Mouse (Mus musculus) forebrain, embryonic 11.5 days (tissue): Measurements from ENCODE around the gene Aldh1a2. TPM values are rescaled to one million over a fixed set of nuclear protein-coding genes. Genes with fewer than 3 reads are reported as not detected.
A peak's percentile ranks its signal among the peaks of the same experiment; 100 is the strongest.

Source experiments
- ATAC-seq: fragments of 200-750 bp; cut with Nextera tagmentation; replicated peaks from 2 replicates; pipeline ENCODE4 v1.8.0; 2017; ENCODE audit warnings: moderate TSS enrichment; ENCODE audit not compliant: low FRiP score
- DNase-seq: peaks from one replicate; pipeline ENCODE4 v3.0.0-alpha.2; 2017; ENCODE audit warnings: low spot score
- H3K27ac ChIP-seq: fragments of 300-500 bp; sonication (generic); 2 replicates; pipeline ENCODE4 v1.5.1; 2014; ENCODE audit warnings: low read depth, low read length
- H3K27me3 ChIP-seq: fragments of 300-500 bp; sonication (generic); 2 replicates; pipeline ENCODE4 v1.6.1; 2014; ENCODE audit warnings: mild to moderate bottlenecking, low read length, mixed read lengths; ENCODE audit not compliant: control insufficient read depth, insufficient read depth
- H3K36me3 ChIP-seq: fragments of 300-500 bp; sonication (generic); 2 replicates; pipeline ENCODE4 v1.6.1; 2014; ENCODE audit warnings: mild to moderate bottlenecking, low read length, moderate library complexity, mixed read lengths; ENCODE audit not compliant: control insufficient read depth, insufficient read depth
- H3K4me1 ChIP-seq: fragments of 300-500 bp; sonication (generic); replicated peaks from 2 replicates; pipeline ENCODE4 v1.6.1; 2014; ENCODE audit warnings: low read length, mixed read lengths; ENCODE audit not compliant: control insufficient read depth, insufficient read depth
- H3K4me2 ChIP-seq: fragments of 300-500 bp; sonication (generic); 2 replicates; pipeline ENCODE4 v1.6.1; 2014; ENCODE audit warnings: low read depth, mild to moderate bottlenecking, low read length, moderate library complexity, mixed read lengths; ENCODE audit not compliant: severe bottlenecking
- H3K4me3 ChIP-seq: fragments of 300-500 bp; sonication (generic); 2 replicates; pipeline ENCODE4 v1.5.1; 2014; ENCODE audit warnings: low read depth, low read length
- H3K9ac ChIP-seq: fragments of 300-500 bp; sonication (generic); 2 replicates; pipeline ENCODE4 v1.6.1; 2014; ENCODE audit warnings: low read length
- H3K9me3 ChIP-seq: fragments of 300-500 bp; sonication (generic); 2 replicates; pipeline ENCODE4 v1.6.1; 2016; ENCODE audit warnings: low read length, mixed read lengths; ENCODE audit not compliant: control insufficient read depth
- WGBS: fragments of 180-500 bp; shearing (Covaris S2); extraction: QIAGEN DNeasy Blood & Tissue Kit; methylation state at CpG from one replicate; pipeline ENCODE4 v1.1.7; 2014; 5-methylcytosine and 5-hydroxymethylcytosine counted together
- polyA plus RNA-seq: library from polyadenylated mRNA; unstranded; fragments of >200 nt; fragmentation: Nextera tagmentation; extraction: Ambion mirVana; gene quantifications from 2 replicates; pipeline ENCODE4 v1.2.1, GENCODE M21; 2014

Gene Aldh1a2
- polyA plus RNA-seq, 1 experiment from 2014 or later = 1.6 TPM

DNA sequence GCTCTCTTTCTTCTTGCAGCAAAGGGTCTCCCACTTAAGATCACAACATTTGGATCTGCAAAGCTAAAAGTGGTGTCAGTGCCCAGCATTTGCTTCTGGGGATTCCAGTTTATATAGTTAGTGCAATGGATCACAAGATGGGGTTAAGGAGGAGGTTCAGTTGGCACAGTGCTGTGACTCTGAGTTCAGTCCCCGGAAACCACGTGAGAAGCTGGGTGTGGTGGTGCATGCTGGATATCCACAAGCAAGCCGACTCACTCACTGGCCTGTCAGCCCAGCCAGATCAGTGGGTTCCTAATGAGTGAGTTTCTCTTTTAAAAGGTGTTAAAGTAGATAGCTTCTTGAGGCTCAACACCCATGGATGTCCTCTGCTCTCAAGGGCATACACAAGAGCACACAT, 6.3 kb upstream of the Aldh1a2 start:
- DNase-seq = no peak
- Histone ChIP-seq H3K36me3 (no peaks in the 10 kb centered on the region), H3K4me2 (no peak overlapping the region), H3K9ac (no peak overlapping the region), H3K27ac (no peak overlapping the region), H3K9me3 (no peaks in the 10 kb centered on the region), H3K27me3 (peaks cover 11% of the 10 kb centered on the region), H3K4me3 (no peak overlapping the region), H3K4me1 (no peaks in the 10 kb centered on the region)
- no peak for ATAC-seq
- WGBS = 65% methylated on average over 3 of the region's 3 CpGs

DNA sequence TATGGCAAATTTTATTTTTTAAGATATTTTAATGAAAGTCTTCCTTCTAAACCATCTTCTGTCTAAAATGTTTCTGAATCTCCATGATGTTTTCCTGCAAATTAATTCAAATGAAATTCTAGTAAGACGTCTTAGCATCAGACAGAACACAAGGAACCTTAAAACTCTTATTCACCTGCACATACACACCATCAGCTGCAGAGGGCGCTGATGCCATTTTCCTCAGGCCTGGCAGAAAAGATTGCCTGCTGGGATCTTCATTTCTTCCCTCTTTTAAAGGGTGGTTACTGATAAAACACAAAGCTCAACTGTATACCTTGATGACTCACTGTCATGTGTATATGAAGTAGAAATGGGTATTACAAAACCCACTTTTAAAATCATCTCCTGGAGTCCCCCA, 4.7 kb upstream of the Aldh1a2 start:
- no peaks in the 10 kb centered on the region for H3K36me3 ChIP-seq
- ATAC-seq (no peak), DNase-seq (peak; percentile 62)
- H3K9me3 ChIP-seq = no peaks in the 10 kb centered on the region
- H3K27me3 ChIP-seq = peaks cover 26% of the 10 kb centered on the region
- no peak overlapping the region for H3K27ac ChIP-seq
- H3K4me1 ChIP-seq = peaks cover 7% of the 10 kb centered on the region
- 10% methylated on average over 2 of the region's 2 CpGs for WGBS
- H3K9ac ChIP-seq = no peak overlapping the region
- no peak overlapping the region for H3K4me2 ChIP-seq
- no peak overlapping the region for H3K4me3 ChIP-seq

DNA sequence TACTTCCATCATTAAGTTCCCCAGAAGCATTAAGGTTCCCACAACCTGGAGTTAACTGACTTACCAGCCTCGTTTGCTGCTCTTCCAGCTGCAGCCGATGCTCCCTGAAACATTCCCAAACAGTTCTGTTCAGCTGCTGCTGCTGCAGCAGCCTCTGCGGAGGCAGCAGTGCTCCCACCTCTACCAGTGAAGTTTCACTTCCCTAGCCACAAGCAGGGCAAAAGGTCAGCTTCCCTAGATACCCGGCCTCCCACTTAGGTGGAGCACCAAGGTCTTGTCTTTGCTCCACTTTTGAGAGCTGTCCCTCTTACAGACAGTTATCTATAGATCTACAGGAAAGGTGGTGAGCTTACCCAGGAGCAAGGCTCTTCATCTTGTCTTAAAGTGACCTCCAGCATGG, 2.0 kb upstream of the Aldh1a2 start:
- DNase-seq (no peak), ATAC-seq (no peak)
- Histone ChIP-seq H3K4me3 (no peak overlapping the region), H3K4me1 (peaks cover 13% of the 10 kb centered on the region), H3K4me2 (no peak overlapping the region), H3K9me3 (no peaks in the 10 kb centered on the region), H3K27me3 (peaks cover 44% of the 10 kb centered on the region), H3K27ac (no peak overlapping the region), H3K36me3 (no peaks in the 10 kb centered on the region), H3K9ac (no peak overlapping the region)
- 41% methylated on average over 4 of the region's 4 CpGs for WGBS

DNA sequence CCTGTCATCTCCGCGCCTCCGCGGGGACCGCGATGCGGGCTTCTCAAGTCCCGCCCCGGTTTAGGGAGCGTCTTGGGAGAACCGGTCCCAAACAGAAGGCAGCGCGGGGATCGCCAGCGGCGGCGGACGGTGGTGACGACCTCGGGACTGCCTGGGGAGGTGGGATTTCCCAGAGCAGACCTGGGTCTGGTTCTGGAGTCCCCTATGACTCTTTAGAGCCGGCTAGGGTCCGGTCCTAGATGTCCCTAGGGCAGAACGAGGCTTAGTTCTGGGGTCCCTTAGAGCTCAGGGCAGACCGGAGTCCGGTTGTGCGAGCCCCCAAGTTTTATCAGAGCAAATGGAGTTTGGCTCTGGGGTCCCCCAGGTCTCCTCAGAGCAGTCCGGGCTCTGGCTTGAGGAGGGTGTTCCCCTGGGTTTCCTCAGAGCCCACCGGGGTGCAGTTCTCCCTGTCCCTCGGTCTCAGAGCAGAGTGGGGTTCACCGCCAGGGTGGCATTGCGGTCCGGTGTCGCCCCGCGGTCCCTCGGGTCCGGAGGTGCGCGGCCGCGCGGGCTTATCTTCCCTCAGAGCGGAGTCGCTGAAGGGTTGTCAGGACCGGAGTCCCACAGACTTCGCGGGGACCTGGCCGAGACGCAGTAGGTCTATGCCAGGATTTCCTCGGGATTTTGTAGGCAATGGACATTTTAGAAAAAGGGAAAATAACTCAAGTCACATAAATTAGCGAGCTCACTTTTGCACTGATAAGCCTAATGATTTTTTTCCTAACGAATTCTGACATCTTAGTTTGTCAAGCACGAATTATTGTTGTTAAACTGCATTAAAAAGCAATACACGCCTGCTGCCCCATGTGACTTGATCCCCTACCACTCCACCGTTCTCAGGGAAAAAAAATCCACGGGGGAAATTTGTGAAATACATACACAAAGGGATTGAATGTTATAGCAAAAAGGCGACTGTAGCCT, 727 bp downstream of the Aldh1a2 start:
- peaks cover 13% of the 10 kb centered on the region for H3K4me1 ChIP-seq
- no peaks in the 10 kb centered on the region for H3K9me3 ChIP-seq
- under 1% methylated on average over 57 of the region's 57 CpGs for WGBS
- peak overlapping the region; percentile 29 for H3K4me3 ChIP-seq
- H3K36me3 ChIP-seq = no peaks in the 10 kb centered on the region
- peak; percentile 77 for DNase-seq
- no peak overlapping the region for H3K9ac ChIP-seq
- H3K27ac ChIP-seq = no peak overlapping the region
- 0 out of 2 replicates have a peak, but pooled peaks have one; percentile 39 for ATAC-seq
- peak overlapping the region; percentile 51 for H3K4me2 ChIP-seq
- peaks cover 58% of the 10 kb centered on the region for H3K27me3 ChIP-seq

GRCm38 (mm10) chr9:71216996-71217792, 1.6 kb downstream of the Aldh1a2 start:
- peaks cover 58% of the 10 kb centered on the region for H3K27me3 ChIP-seq
- ATAC-seq (no peak), DNase-seq (no peak)
- H3K27ac ChIP-seq = no peak overlapping the region
- H3K4me3 ChIP-seq = no peak overlapping the region
- H3K9ac ChIP-seq = no peak overlapping the region
- no peaks in the 10 kb centered on the region for H3K9me3 ChIP-seq
- 1% methylated on average over 20 of the region's 20 CpGs for WGBS
- no peak overlapping the region for H3K4me2 ChIP-seq
- peaks cover 13% of the 10 kb centered on the region for H3K4me1 ChIP-seq
- no peaks in the 10 kb centered on the region for H3K36me3 ChIP-seq

- no peak overlapping the region for H3K4me3 ChIP-seq
- ATAC-seq = no peak
- H3K27ac ChIP-seq = no peak overlapping the region
- no peaks in the 10 kb centered on the region for H3K9me3 ChIP-seq
- peaks cover 13% of the 10 kb centered on the region for H3K4me1 ChIP-seq
- no peaks in the 10 kb centered on the region for H3K36me3 ChIP-seq
- DNase-seq = no peak
- no peak overlapping the region for H3K9ac ChIP-seq
- no peak overlapping the region for H3K4me2 ChIP-seq
- 7% methylated on average over 5 of the region's 5 CpGs for WGBS
- H3K27me3 ChIP-seq = peaks cover 60% of the 10 kb centered on the region
Observed at GRCm38 (mm10) chr9:71217793-71218095, 2.2 kb downstream of the Aldh1a2 start.

GRCm38 (mm10) chr9:71219161-71219560, 3.6 kb downstream of the Aldh1a2 start:
- no peak overlapping the region for H3K4me2 ChIP-seq
- ATAC-seq = no peak
- no peak overlapping the region for H3K4me3 ChIP-seq
- H3K9ac ChIP-seq = no peak overlapping the region
- DNase-seq = no peak
- no peak overlapping the region for H3K27ac ChIP-seq
- H3K4me1 ChIP-seq = peaks cover 13% of the 10 kb centered on the region
- no peaks in the 10 kb centered on the region for H3K9me3 ChIP-seq
- WGBS = 66% methylated on average over 4 of the region's 4 CpGs
- peaks cover 51% of the 10 kb centered on the region for H3K27me3 ChIP-seq
- no peaks in the 10 kb centered on the region for H3K36me3 ChIP-seq

DNA sequence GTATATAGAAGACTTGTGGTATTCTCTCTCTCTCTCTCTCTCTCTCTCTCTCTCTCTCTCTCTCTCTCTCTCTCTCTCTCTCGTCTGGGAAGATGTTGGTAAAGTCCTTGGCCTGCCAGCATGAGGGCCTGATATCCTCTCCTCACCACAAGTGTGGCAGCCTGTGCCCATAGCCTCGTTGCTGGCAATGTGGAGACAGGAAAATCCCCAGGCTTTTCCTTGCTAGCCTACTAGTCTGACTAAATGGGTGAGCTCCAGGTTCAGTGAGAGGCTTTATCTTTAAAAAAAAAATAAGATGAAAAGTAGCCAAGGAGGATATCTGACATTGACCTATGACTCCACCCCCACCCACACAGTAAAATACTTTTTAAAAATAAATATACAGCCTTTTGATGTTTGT, 4.8 kb downstream of the Aldh1a2 start:
- WGBS = 53% methylated on average over 2 of the region's 2 CpGs
- H3K27ac ChIP-seq = no peak overlapping the region
- H3K9ac ChIP-seq = no peak overlapping the region
- no peak overlapping the region for H3K4me2 ChIP-seq
- ATAC-seq (no peak), DNase-seq (no peak)
- H3K4me1 ChIP-seq = peaks cover 10% of the 10 kb centered on the region
- H3K9me3 ChIP-seq = no peaks in the 10 kb centered on the region
- H3K27me3 ChIP-seq = peaks cover 39% of the 10 kb centered on the region
- H3K36me3 ChIP-seq = no peaks in the 10 kb centered on the region
- H3K4me3 ChIP-seq = no peak overlapping the region
